Mouse (Mus musculus) liver, embryonic 13.5 days (tissue): ENCODE measurements around the gene Fgfr1op2. TPM values are rescaled to one million over a fixed set of nuclear protein-coding genes. Genes with fewer than 3 reads are reported as not detected.

Experiments
- ATAC-seq: fragments of 200-750 bp; cut with Nextera tagmentation; 2 replicates; pipeline ENCODE4 v1.8.0; 2017; ENCODE audit warnings: low read depth, mild to moderate bottlenecking, moderate number of reproducible peaks, moderate library complexity
- DNase-seq: peaks from one replicate; pipeline ENCODE4 v3.0.0; 2022
- H3K27ac ChIP-seq: fragments of 300-500 bp; sonication (generic); 2 replicates; pipeline ENCODE4 v1.5.1; 2015; ENCODE audit warnings: moderate library complexity, mild to moderate bottlenecking, inconsistent platforms
- H3K27me3 ChIP-seq: fragments of 300-500 bp; sonication (generic); 2 replicates; pipeline ENCODE4 v1.6.1; 2015; ENCODE audit warnings: mild to moderate bottlenecking, inconsistent platforms
- H3K36me3 ChIP-seq: fragments of 300-500 bp; sonication (generic); 2 replicates; pipeline ENCODE4 v1.6.1; 2015; ENCODE audit warnings: mild to moderate bottlenecking, inconsistent platforms
- H3K4me1 ChIP-seq: fragments of 300-500 bp; sonication (generic); replicated peaks from 2 replicates; pipeline ENCODE4 v1.6.1; 2015; ENCODE audit warnings: inconsistent platforms
- H3K4me2 ChIP-seq: fragments of 300-500 bp; sonication (generic); 2 replicates; pipeline ENCODE4 v1.6.1; 2015; ENCODE audit warnings: inconsistent platforms, mild to moderate bottlenecking, moderate library complexity
- H3K4me3 ChIP-seq: fragments of 300-500 bp; sonication (generic); replicated peaks from 2 replicates; pipeline ENCODE4 v1.5.1; 2015; ENCODE audit warnings: mild to moderate bottlenecking, inconsistent platforms
- H3K9ac ChIP-seq: fragments of 300-500 bp; sonication (generic); 2 replicates; pipeline ENCODE4 v1.6.1; 2015; ENCODE audit warnings: mild to moderate bottlenecking, inconsistent platforms
- H3K9me3 ChIP-seq: fragments of 300-500 bp; sonication (generic); replicated peaks from 2 replicates; pipeline ENCODE4 v1.6.1; 2016; ENCODE audit warnings: inconsistent platforms
- WGBS: fragments of 180-500 bp; shearing (Covaris S2); methylation state at CpG from one replicate; pipeline ENCODE4 v1.1.7; 2015; ENCODE audit not compliant: insufficient replicate concordance; 5-methylcytosine and 5-hydroxymethylcytosine counted together
- polyA plus RNA-seq: library from polyadenylated mRNA; unstranded; fragments of >200 nt; fragmentation: Nextera tagmentation; extraction: Ambion mirVana; gene quantifications from 2 replicates; pipeline ENCODE4 v1.2.1, GENCODE M21; 2015

Gene Fgfr1op2
- polyA plus RNA-seq, 1 experiment from 2014 or later, result 89.1 TPM

GRCm38 (mm10) chr6:146631847-146632246 is 54.8 kb downstream of the Fgfr1op2 start:
- DNase-seq (no peak), ATAC-seq (no peak)
- Histone ChIP-seq H3K4me2 (peak overlapping the region; percentile 73), H3K27ac (peak overlapping the region; percentile 98), H3K4me3 (peak overlapping the region; percentile 93), H3K9ac (peak overlapping the region; percentile 95), H3K27me3 (no peaks in the 10 kb centered on the region), H3K4me1 (peaks cover 63% of the 10 kb centered on the region), H3K36me3 (no peaks in the 10 kb centered on the region), H3K9me3 (no peaks in the 10 kb centered on the region)
- 40% methylated on average over 8 of the region's 8 CpGs for WGBS

DNA sequence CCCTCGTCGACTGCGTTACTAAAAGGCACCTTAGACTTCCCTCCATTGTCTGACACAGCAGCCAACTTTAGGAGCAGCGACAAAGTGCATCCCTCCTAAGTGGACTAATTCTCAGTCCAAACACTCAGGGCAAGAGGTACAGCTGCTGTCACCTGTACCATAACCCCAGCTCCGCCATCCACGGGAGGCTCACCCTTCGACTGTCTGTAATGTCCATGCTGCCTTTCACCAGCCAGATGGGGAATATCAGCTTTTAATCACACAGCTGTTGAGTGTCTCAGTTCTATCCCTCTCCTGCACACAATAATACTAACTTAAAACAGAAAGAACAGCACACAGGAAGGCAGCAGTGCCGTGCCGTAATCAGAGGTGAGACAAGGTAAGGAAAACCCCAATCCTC is 55.4 kb downstream of the Fgfr1op2 start:
- Histone ChIP-seq H3K4me1 (peaks cover 59% of the 10 kb centered on the region), H3K9ac (peak overlapping the region; percentile 95), H3K4me2 (peak overlapping the region; percentile 73), H3K27ac (peak overlapping the region; percentile 98), H3K27me3 (no peaks in the 10 kb centered on the region), H3K4me3 (peak overlapping the region; percentile 93), H3K36me3 (no peaks in the 10 kb centered on the region), H3K9me3 (no peaks in the 10 kb centered on the region)
- DNase-seq (no peak), ATAC-seq (no peak)
- WGBS, result 61% methylated on average over 9 of the region's 9 CpGs

GRCm38 (mm10) chr6:146633097-146633496 is 56.1 kb downstream of the Fgfr1op2 start:
- H3K9me3 ChIP-seq, result no peaks in the 10 kb centered on the region
- 51% methylated on average over 8 of the region's 8 CpGs for WGBS
- peak overlapping the region; percentile 73 for H3K4me2 ChIP-seq
- no peaks in the 10 kb centered on the region for H3K36me3 ChIP-seq
- DNase-seq (no peak), ATAC-seq (no peak)
- H3K27ac ChIP-seq, result peak overlapping the region; percentile 98
- H3K4me1 ChIP-seq, result peaks cover 59% of the 10 kb centered on the region
- H3K9ac ChIP-seq, result peak overlapping the region; percentile 95
- H3K27me3 ChIP-seq, result no peaks in the 10 kb centered on the region
- H3K4me3 ChIP-seq, result peak overlapping the region; percentile 93

- peak overlapping the region; percentile 93 for H3K4me3 ChIP-seq
- no peaks in the 10 kb centered on the region for H3K9me3 ChIP-seq
- H3K4me2 ChIP-seq, result peak overlapping the region; percentile 73
- H3K36me3 ChIP-seq, result no peaks in the 10 kb centered on the region
- ATAC-seq (no peak), DNase-seq (no peak)
- H3K27me3 ChIP-seq, result no peaks in the 10 kb centered on the region
- peak overlapping the region; percentile 98 for H3K27ac ChIP-seq
- H3K4me1 ChIP-seq, result peaks cover 53% of the 10 kb centered on the region
- peak overlapping the region; percentile 95 for H3K9ac ChIP-seq
- 8% methylated on average over 14 of the region's 14 CpGs for WGBS
Measured at GRCm38 (mm10) chr6:146633629-146634014, 56.6 kb downstream of the Fgfr1op2 start.

DNA sequence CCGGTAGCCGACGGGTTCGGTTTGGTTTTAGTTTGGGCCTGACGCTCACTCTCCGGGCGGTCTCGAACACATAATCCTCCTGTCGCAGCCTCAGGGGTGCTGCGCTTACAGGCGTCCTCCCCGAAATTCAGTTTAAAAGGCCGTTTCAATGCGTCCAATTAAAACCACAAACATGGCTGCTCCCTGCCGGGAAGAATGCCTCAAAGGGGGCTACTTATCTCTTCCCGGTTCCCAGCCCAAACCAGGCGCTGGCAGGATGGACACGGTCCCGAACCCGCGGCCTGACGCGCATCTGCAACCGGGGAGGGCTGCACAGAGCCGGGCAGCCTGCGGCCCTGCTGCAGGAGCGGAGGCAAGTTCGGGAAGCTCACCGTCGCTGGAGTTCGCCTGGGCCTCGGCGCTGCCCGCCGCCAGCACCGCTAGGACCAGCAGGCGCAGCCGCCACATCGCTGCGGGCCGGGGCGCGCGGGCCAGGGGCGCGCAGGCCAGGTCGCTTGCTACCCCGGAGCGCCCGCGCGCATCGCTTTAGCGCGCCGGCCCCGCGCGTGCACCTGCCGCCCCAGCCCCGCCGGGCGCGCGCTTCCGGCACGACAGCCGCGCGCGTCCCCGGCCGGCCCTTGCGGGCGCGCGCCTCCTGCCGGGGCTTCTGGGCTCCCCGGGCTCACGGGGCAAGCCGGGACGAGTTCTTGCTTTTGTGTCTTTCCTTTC is 57.2 kb downstream of the Fgfr1op2 start:
- Histone ChIP-seq H3K4me1 (peaks cover 52% of the 10 kb centered on the region), H3K4me2 (peak overlapping the region; percentile 73), H3K9me3 (no peaks in the 10 kb centered on the region), H3K9ac (peak overlapping the region; percentile 95), H3K27me3 (no peaks in the 10 kb centered on the region), H3K27ac (peak overlapping the region; percentile 98), H3K4me3 (peak overlapping the region; percentile 93), H3K36me3 (no peaks in the 10 kb centered on the region)
- WGBS, result under 1% methylated on average over 81 of the region's 82 CpGs
- DNase-seq (peak; percentile 73), ATAC-seq (peak; percentile 80)

- Histone ChIP-seq H3K4me1 (peaks cover 51% of the 10 kb centered on the region), H3K27ac (peak overlapping the region; percentile 98), H3K9me3 (no peaks in the 10 kb centered on the region), H3K36me3 (no peaks in the 10 kb centered on the region), H3K4me3 (peak overlapping the region; percentile 93), H3K9ac (peak overlapping the region; percentile 95), H3K27me3 (no peaks in the 10 kb centered on the region), H3K4me2 (peak overlapping the region; percentile 73)
- ATAC-seq (no peak), DNase-seq (no peak)
- 54% methylated on average over 4 of the region's 4 CpGs for WGBS
Measured at GRCm38 (mm10) chr6:146634759-146635606, 58.0 kb downstream of the Fgfr1op2 start.

DNA sequence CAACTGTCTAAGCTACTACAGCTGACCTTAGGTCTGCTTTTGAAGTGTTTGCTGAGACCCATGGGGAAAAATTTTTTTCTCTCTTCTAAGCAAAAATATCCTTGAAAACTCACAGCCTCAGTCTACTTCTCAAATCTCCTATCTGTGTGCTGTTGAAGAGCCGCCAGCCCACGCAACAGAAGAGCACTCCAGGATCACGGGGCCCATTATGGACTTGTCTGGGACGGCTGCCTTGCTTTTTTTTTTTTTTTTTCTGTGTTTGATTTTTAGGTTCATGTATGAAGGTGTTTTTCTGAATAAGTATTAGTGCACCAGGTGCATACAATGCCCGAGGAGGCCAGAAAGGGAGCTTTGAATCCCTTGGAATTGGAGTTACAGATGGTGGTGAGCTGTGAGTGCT is 59.5 kb downstream of the Fgfr1op2 start:
- H3K9ac ChIP-seq, result no peak overlapping the region
- whole genome bisulfite sequencing, result 72% methylated on average over 5 of the region's 5 CpGs
- H3K36me3 ChIP-seq, result no peaks in the 10 kb centered on the region
- H3K4me3 ChIP-seq, result no peak overlapping the region
- peaks cover 50% of the 10 kb centered on the region for H3K4me1 ChIP-seq
- no peak overlapping the region for H3K27ac ChIP-seq
- DNase-seq, result no peak
- H3K4me2 ChIP-seq, result no peak overlapping the region
- ATAC-seq, result no peak
- H3K27me3 ChIP-seq, result no peaks in the 10 kb centered on the region
- H3K9me3 ChIP-seq, result no peaks in the 10 kb centered on the region

DNA sequence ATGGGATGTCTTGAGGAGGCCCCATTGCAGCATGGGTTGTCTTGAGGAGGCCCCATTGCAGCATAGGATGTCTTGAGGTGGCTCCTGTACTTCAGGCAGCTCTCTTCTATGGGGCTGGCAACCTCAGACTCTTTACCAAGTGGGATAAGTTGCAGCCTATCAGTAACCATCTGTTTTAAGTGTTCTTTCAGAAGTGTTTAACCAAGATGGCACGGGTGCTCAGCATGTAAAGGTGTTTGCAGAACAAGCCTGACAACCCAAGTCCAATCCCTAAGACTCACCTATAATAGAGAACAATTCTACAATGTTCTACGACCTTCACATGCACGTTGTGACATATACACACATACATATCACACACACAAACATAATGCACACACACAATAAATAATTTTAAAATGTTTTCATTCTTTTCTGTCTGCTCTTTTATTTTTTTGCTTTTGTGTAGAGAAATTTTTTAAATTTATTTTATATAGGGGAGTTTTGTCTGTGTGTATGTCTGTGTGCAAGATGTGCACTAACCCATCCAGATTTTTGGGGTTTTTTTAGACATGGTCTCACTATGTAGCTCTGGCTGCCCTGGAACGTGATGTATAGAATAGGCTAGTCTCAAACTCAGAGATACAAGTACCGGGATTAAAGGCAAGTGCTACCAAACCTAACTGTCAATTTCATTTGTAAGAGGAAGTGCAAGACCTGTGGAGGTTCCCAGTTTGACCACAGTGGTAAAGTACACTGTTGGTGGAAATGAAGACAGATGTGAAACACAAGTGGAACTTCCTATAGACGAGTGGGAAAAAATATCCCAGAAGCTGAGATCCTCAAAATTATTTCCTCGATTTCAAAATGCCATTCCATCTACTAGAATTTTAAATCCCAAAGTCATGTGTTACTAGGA is 63.3 kb downstream of the Fgfr1op2 start:
- H3K36me3 ChIP-seq, result no peaks in the 10 kb centered on the region
- DNase-seq (no peak), ATAC-seq (no peak)
- WGBS, result 50% methylated on average over 7 of the region's 7 CpGs
- no peak overlapping the region for H3K4me3 ChIP-seq
- no peak overlapping the region for H3K4me2 ChIP-seq
- peaks cover 39% of the 10 kb centered on the region for H3K4me1 ChIP-seq
- H3K27me3 ChIP-seq, result no peaks in the 10 kb centered on the region
- H3K9me3 ChIP-seq, result no peaks in the 10 kb centered on the region
- no peak overlapping the region for H3K9ac ChIP-seq
- H3K27ac ChIP-seq, result no peak overlapping the region

- no peak for ATAC-seq
- peak overlapping the region; percentile 78; the same call in 1 of the 2 replicates for H3K4me2 ChIP-seq
- DNase-seq, result no peak
- no peaks in the 10 kb centered on the region for H3K36me3 ChIP-seq
- no peak overlapping the region for H3K4me3 ChIP-seq
- H3K9me3 ChIP-seq, result no peaks in the 10 kb centered on the region
- H3K27me3 ChIP-seq, result no peaks in the 10 kb centered on the region
- H3K27ac ChIP-seq, result peak overlapping the region; percentile 80
- WGBS, result 61% methylated on average over 6 of the region's 6 CpGs
- peak overlapping the region; percentile 77 for H3K9ac ChIP-seq
- H3K4me1 ChIP-seq, result peaks cover 39% of the 10 kb centered on the region
Measured at GRCm38 (mm10) chr6:146640991-146641390, 64.0 kb downstream of the Fgfr1op2 start.

- no peaks in the 10 kb centered on the region for H3K36me3 ChIP-seq
- peak overlapping the region; percentile 80 for H3K27ac ChIP-seq
- peaks cover 39% of the 10 kb centered on the region for H3K4me1 ChIP-seq
- peak overlapping the region; percentile 77 for H3K9ac ChIP-seq
- ATAC-seq, result no peak
- no peak for DNase-seq
- 41% methylated on average over 11 of the region's 11 CpGs for WGBS
- no peaks in the 10 kb centered on the region for H3K27me3 ChIP-seq
- H3K4me2 ChIP-seq, result peak overlapping the region; percentile 78
- no peaks in the 10 kb centered on the region for H3K9me3 ChIP-seq
- peak overlapping the region; percentile 82 for H3K4me3 ChIP-seq
Measured at GRCm38 (mm10) chr6:146641621-146642210, 64.7 kb downstream of the Fgfr1op2 start.
